Mouse (Mus musculus): ENCODE measurements at regions not wholly inside any gene's neighbourhood (a gene's known extent, or its start where the extent isn't known, plus 50 kb on each side); places are given as distances from the start of the nearest gene placed in this dataset.
A peak's percentile ranks its signal among the peaks of the same experiment; 100 is the strongest.

GRCm38 (mm10) chr13:44635221-44636007 is 93.9 kb upstream of the Jarid2 start:
- Histone ChIP-seq H3K4me1 (ENCODE audit: control insufficient read depth, insufficient read depth, insufficient read length, low read length) (peaks cover 16% of the 10 kb centered on the region), H3K4me3 (ENCODE audit: low read depth, low read length) (no peak overlapping the region), H3K27ac (ENCODE audit: insufficient read depth, low read depth, low read length) (no peak overlapping the region), H3K36me3 (ENCODE audit: control insufficient read depth, insufficient read depth, low read length) (no peaks in the 10 kb centered on the region), H3K27me3 (ENCODE audit: control insufficient read depth, insufficient read depth, low read length) (no peaks in the 10 kb centered on the region)
- TF ChIP-seq POLR2A (IDR thresholded peaks at IDR 0.05; ENCODE audit: low read depth, low read length) (no peak), CTCF (IDR thresholded peaks at IDR 0.05; ENCODE audit: extremely low read depth, insufficient read length, insufficient replicate concordance, low read depth, low read length) (no peak)
- WGBS: 35% methylated on average over 11 of the region's 12 CpGs

- Histone ChIP-seq H3K36me3 (ENCODE audit: control insufficient read depth, insufficient read depth, low read length) (no peaks in the 10 kb centered on the region), H3K4me1 (ENCODE audit: control insufficient read depth, insufficient read depth, insufficient read length, low read length) (peaks cover 19% of the 10 kb centered on the region), H3K27ac (ENCODE audit: insufficient read depth, low read depth, low read length) (no peak overlapping the region), H3K4me3 (ENCODE audit: low read depth, low read length) (no peak overlapping the region), H3K27me3 (ENCODE audit: control insufficient read depth, insufficient read depth, low read length) (no peaks in the 10 kb centered on the region)
- 68% methylated on average over 2 of the region's 2 CpGs for WGBS
- no peak for TF ChIP-seq CTCF (IDR thresholded peaks at IDR 0.05; ENCODE audit: extremely low read depth, insufficient read length, insufficient replicate concordance, low read depth, low read length)
- TF ChIP-seq POLR2A (IDR thresholded peaks at IDR 0.05; ENCODE audit: low read depth, low read length): no peak
These were observed 93.3 kb upstream of the Jarid2 start for GRCm38 (mm10) chr13:44636008-44636335.

- TF ChIP-seq CTCF (IDR thresholded peaks at IDR 0.05; ENCODE audit: extremely low read depth, insufficient read length, insufficient replicate concordance, low read depth, low read length) (no peak), POLR2A (IDR thresholded peaks at IDR 0.05; ENCODE audit: low read depth, low read length) (no peak)
- H3K4me1 ChIP-seq (ENCODE audit: control insufficient read depth, insufficient read depth, insufficient read length, low read length): peaks cover 22% of the 10 kb centered on the region
- 48% methylated on average over 7 of the region's 7 CpGs for WGBS
- H3K27ac ChIP-seq (ENCODE audit: insufficient read depth, low read depth, low read length): peak overlapping the region; percentile 33; the same call in 1 of the 2 replicates
- H3K36me3 ChIP-seq (ENCODE audit: control insufficient read depth, insufficient read depth, low read length): no peaks in the 10 kb centered on the region
- H3K4me3 ChIP-seq (ENCODE audit: low read depth, low read length): no peak overlapping the region
- H3K27me3 ChIP-seq (ENCODE audit: control insufficient read depth, insufficient read depth, low read length): no peaks in the 10 kb centered on the region
These were observed 86.9 kb upstream of the Jarid2 start for GRCm38 (mm10) chr13:44642361-44642760.

- WGBS: 38% methylated on average over 13 of the region's 13 CpGs
- TF ChIP-seq POLR2A (IDR thresholded peaks at IDR 0.05; ENCODE audit: low read depth, low read length) (no peak), CTCF (IDR thresholded peaks at IDR 0.05; ENCODE audit: extremely low read depth, insufficient read length, insufficient replicate concordance, low read depth, low read length) (no peak)
- no peaks in the 10 kb centered on the region for H3K36me3 ChIP-seq (ENCODE audit: control insufficient read depth, insufficient read depth, low read length)
- no peak overlapping the region for H3K27ac ChIP-seq (ENCODE audit: insufficient read depth, low read depth, low read length)
- no peaks in the 10 kb centered on the region for H3K27me3 ChIP-seq (ENCODE audit: control insufficient read depth, insufficient read depth, low read length)
- H3K4me3 ChIP-seq (ENCODE audit: low read depth, low read length): peak overlapping the region; percentile 64
- H3K4me1 ChIP-seq (ENCODE audit: control insufficient read depth, insufficient read depth, insufficient read length, low read length): peaks cover 4% of the 10 kb centered on the region; the same call in 1 of the 2 replicates
These were observed 79.2 kb upstream of the Jarid2 start for GRCm38 (mm10) chr13:44650052-44650451.

GRCm38 (mm10) chr13:44651259-44652238 is 77.7 kb upstream of the Jarid2 start:
- no peak for TF ChIP-seq CTCF (IDR thresholded peaks at IDR 0.05; ENCODE audit: extremely low read depth, insufficient read length, insufficient replicate concordance, low read depth, low read length)
- TF ChIP-seq POLR2A (IDR thresholded peaks at IDR 0.05; ENCODE audit: low read depth, low read length): no peak
- H3K4me1 ChIP-seq (ENCODE audit: control insufficient read depth, insufficient read depth, insufficient read length, low read length): peaks cover 4% of the 10 kb centered on the region; the same call in 1 of the 2 replicates
- no peaks in the 10 kb centered on the region for H3K36me3 ChIP-seq (ENCODE audit: control insufficient read depth, insufficient read depth, low read length)
- peak overlapping the region; percentile 56 for H3K27ac ChIP-seq (ENCODE audit: insufficient read depth, low read depth, low read length)
- H3K27me3 ChIP-seq (ENCODE audit: control insufficient read depth, insufficient read depth, low read length): no peaks in the 10 kb centered on the region
- 48% methylated on average over 22 of the region's 22 CpGs for WGBS
- peak overlapping the region; percentile 59 for H3K4me3 ChIP-seq (ENCODE audit: low read depth, low read length)

GRCm38 (mm10) chr13:44657905-44658414 is 71.3 kb upstream of the Jarid2 start:
- H3K27me3 ChIP-seq (ENCODE audit: control insufficient read depth, insufficient read depth, low read length): no peaks in the 10 kb centered on the region
- no peak overlapping the region for H3K27ac ChIP-seq (ENCODE audit: insufficient read depth, low read depth, low read length)
- WGBS: 63% methylated on average over 10 of the region's 10 CpGs
- peaks cover 18% of the 10 kb centered on the region; the same call in 1 of the 2 replicates for H3K4me1 ChIP-seq (ENCODE audit: control insufficient read depth, insufficient read depth, insufficient read length, low read length)
- H3K36me3 ChIP-seq (ENCODE audit: control insufficient read depth, insufficient read depth, low read length): no peaks in the 10 kb centered on the region
- no peak overlapping the region for H3K4me3 ChIP-seq (ENCODE audit: low read depth, low read length)
- no peak for TF ChIP-seq POLR2A (IDR thresholded peaks at IDR 0.05; ENCODE audit: low read depth, low read length)

GRCm38 (mm10) chr13:44659861-44660260 is 69.4 kb upstream of the Jarid2 start:
- Histone ChIP-seq H3K4me1 (ENCODE audit: control insufficient read depth, insufficient read depth, insufficient read length, low read length) (peaks cover 21% of the 10 kb centered on the region; the same call in 1 of the 2 replicates), H3K27ac (ENCODE audit: insufficient read depth, low read depth, low read length) (peak overlapping the region; percentile 51), H3K27me3 (ENCODE audit: control insufficient read depth, insufficient read depth, low read length) (no peaks in the 10 kb centered on the region), H3K36me3 (ENCODE audit: control insufficient read depth, insufficient read depth, low read length) (no peaks in the 10 kb centered on the region), H3K4me3 (ENCODE audit: low read depth, low read length) (no peak overlapping the region)
- WGBS: 15% methylated on average over 6 of the region's 6 CpGs
- no peak for TF ChIP-seq CTCF (IDR thresholded peaks at IDR 0.05; ENCODE audit: extremely low read depth, insufficient read length, insufficient replicate concordance, low read depth, low read length)
- no peak for TF ChIP-seq POLR2A (IDR thresholded peaks at IDR 0.05; ENCODE audit: low read depth, low read length)

Data from small intestine, adult 2 months (tissue).